Mouse (Mus musculus): ENCODE measurements around the gene Gm21964.

Gm21964 gene

GRCm38 (mm10) chr8:110100907-110101306 lies at the start of gene Gm21964:
Gm21964 (plus strand) TSS chr8:110101207.
- no peak for DNase-seq (ENCODE audit: low spot score in 2 of 2)

- DNase-seq (ENCODE audit: low spot score in 2 of 2): no peak
These were observed 49.8 kb upstream of the Gm21964 start for GRCm38 (mm10) chr8:110051208-110051607.

- DNase-seq (ENCODE audit: low spot score in 2 of 2): no peak
These were observed 42.8 kb upstream of the Gm21964 start for GRCm38 (mm10) chr8:110058207-110058606.

DNA sequence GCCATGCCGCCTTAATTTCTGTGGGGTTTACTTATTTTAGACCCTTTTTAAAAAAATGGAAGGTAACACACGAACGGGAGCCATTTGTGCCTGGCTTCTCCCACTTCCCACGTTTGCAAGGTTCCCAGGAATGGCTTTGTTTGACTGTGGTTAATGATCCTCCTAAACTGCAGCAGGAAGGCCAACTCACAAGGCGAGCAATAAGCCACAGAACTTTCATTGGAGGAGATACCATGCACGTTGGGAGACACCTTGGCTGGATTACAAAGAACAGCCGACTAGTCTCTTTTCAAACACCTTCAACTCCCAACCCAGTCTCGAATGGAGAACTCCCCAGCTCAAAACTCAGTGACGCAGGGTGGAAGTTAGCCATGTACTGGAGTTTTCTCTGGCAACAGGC lies 36.8 kb upstream of the Gm21964 start:
- DNase-seq (ENCODE audit: low spot score in 2 of 2): no peak

DNA sequence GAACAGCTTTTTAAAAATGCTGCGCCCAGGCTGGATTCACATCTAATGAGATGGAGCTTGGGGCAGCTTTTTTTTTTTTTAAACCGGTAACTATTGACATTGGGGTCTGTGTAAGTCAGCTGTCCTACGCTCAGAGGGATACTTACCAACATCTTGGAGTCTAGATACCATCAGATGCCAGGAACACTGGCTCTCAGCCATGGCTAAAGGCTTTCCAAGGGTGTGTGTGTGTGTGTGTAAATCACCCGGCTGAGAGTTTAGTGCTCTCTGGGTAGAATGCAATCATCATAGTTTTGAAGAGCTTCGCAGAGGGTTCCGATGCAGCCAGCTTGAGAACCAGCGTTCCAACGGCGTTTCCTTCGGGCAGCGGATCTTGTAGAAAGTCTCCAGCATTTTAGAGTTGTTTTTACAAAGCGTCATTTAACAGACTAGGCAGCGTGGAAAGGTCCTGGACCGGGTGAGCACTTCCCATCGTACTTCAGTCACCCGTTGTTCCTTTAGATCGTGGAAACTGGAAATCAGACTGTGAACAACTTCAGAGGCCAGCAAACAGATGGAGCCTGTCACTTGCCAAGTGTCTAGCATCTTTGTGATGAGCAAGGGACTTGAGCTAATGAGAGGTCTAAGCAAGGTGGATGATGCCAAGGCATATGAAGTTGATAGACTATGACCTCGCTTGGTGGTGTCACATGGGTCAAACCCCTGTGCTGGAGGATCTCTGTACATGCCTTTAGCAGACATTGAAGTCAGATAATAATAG lies 36.2 kb upstream of the Gm21964 start:
- no peak for DNase-seq (ENCODE audit: low spot score in 2 of 2)

DNA sequence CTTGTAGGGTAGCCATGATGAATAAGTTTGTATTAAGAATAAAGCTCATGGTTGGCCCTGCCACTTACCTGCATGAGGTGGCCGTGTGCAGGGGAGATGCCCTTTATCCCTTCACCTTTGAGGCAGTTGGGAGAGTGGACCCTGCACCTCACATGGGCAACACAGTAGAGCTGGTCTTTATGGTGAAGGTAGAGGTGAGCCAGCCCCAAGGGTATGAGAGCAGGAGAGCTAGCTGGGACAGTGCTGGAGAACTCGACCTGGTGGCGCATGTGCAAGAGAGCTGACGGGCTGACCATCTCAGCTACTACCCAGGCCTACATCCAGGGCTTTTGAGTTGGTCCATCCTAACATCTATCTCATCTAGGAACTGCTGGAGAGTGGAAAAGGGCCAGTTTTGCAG lies 35.3 kb upstream of the Gm21964 start:
- no peak for DNase-seq (ENCODE audit: low spot score in 2 of 2)

DNA sequence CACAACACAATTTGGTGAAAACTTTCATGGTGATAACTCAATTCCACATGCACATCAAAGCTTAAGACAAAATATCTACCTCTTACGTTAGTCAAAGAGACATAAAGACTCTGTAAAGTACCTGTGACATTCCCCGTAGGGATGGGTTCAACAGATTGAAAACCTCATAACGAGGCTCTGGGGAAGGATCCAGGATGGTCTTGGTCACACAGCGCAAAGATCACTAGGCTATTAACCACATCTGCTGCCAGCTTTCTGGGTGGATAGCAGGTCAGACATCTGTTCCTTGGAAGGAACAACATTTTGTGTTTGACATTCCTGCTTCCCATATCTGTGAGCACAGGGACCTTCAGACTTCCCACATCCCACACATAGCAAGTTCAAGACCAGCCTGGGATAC lies 31.3 kb upstream of the Gm21964 start:
- DNase-seq (ENCODE audit: low spot score in 2 of 2): no peak

DNA sequence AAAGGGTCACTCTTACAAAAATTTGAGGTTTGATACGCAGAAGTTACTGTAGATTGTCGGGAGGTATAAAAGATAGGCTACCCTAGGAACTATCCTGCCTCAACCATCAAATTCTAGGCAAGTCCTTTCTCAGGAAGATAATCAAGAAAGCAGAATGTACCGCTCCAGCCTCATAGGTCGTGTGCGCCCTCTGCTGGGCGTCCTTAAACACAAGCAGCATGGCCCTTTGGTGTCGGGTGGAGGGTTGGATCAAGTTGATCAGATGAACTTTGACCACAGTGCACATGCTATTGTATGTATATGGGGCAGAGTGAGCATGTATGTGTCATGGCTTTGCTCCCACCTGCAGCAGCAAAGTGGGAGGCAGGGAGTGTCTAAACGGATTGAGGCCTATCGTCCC lies 29.4 kb upstream of the Gm21964 start:
- peak in 1 of 2 experiments; percentile 41 for DNase-seq (ENCODE audit: low spot score in 2 of 2)

DNA sequence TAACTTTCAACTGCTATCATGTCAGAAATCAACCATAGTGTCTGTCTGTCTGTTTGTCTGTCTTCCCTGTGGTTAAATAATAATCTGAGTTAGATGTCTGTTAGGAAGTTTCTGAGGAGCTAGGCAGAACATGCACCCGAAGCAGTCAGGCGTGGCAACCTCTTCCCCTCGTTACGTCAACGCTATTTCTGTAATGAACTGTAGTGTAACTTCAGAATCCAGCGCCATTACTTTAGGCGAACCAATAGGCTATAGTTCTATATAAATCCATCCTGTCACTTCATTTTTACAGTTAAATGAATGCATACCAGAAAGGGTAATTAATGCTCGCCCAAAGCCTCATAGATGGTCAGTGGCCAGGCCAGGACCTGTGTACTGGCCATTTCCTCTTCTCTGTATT lies 26.5 kb upstream of the Gm21964 start:
- no peak for DNase-seq (ENCODE audit: low spot score in 2 of 2)

DNA sequence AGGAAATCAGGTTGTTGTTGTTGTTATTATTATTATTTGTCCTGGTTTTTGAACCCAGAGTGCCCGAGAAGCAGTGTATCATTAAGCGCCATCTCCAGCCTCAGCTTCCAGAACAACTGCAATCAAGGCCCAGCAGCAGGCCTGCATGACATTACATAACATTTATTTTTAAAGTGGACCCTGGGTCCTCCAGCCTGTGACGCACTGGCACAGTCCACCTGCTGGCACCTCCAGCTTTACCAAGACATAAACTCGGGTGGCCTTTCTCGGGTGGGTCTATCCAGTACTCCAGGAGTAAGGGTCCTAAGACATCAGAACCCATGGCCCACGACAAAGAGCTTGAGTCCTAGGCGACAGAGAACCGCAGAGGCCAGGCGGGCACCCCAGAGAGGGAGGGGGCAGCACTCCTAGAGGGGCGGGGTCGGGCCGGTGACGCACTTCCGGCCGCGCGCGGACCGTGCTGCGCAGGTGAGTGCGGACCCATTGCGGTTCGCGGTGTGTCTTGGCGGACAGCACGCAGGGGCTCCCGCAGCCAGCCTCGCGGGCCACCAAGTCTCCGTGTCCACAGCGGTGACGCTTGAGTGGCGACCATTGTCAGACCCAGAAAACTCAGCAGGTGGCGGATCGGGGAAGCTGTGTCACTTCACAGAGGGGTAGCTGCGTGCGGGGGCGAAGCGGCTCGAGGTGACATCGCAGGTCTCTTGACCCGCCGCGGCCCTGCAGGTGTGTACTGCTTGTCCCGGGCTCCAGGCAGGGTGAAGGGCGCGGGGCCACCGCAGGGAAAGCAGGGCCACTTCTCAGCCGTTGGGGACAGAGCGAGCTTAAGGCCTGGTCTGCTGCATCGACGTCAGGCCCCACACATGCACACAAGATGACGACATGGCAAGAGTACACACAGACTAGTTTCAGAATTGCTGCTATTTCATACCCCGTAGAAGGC lies 21.5 kb upstream of the Gm21964 start, which contains the start of gene Zfp612:
Zfp612 (plus strand) TSS at position 465 of the 940 bp plus-strand sequence.
- DNase-seq (ENCODE audit: low spot score in 2 of 2): peak; percentile 43 to 55

- DNase-seq (ENCODE audit: low spot score in 2 of 2): no peak
These were observed 18.4 kb upstream of the Gm21964 start for GRCm38 (mm10) chr8:110082416-110083105.

GRCm38 (mm10) chr8:110091869-110092268 lies 9.1 kb upstream of the Gm21964 start:
- no peak for DNase-seq (ENCODE audit: low spot score in 2 of 2)

DNA sequence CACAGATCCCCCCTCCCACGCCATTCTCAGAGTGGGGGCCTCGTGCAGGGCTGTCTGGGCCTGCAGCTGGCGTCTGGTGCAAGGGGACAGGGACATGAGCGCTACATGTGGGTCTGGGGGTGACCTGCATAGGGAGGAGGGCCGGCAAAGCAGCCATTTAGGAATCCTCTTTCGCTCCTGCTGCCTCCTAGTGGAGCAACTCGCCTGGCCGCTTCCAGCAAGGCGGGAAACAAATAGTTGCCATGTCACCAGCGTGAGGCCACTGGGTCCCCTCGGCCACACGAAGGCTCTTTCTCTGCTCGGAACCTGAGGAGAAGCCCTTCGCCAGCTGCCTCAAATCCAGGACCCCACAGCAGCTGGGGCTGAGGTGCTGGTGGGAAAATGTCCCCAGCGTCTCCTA lies 669 bp downstream of the Gm21964 start:
- DNase-seq (ENCODE audit: low spot score in 2 of 2): no peak

DNA sequence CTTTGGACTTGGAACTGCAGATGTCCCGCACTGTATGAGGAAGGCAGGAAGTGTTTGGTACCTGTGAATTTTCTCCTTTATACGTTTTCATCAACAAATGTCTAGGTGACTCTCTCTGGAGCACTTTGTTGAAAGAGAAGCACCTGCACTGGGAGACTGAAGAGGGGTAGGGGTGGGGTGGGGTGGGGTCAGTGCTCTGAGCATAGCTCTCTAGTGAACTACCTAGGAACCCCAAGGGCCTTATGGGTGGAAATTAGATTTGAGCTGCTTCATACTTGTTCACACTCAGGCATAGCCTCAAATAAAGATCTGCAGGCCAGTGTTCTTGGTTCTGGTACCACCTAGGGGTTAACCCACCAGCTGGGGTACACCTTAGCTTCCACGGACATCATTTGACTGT lies 1.6 kb downstream of the Gm21964 start, which contains the start of gene Gm17720:
Gm17720 (minus strand) TSS at position 101 of the 400 bp plus-strand sequence.
- DNase-seq (ENCODE audit: low spot score in 2 of 2): no peak

DNA sequence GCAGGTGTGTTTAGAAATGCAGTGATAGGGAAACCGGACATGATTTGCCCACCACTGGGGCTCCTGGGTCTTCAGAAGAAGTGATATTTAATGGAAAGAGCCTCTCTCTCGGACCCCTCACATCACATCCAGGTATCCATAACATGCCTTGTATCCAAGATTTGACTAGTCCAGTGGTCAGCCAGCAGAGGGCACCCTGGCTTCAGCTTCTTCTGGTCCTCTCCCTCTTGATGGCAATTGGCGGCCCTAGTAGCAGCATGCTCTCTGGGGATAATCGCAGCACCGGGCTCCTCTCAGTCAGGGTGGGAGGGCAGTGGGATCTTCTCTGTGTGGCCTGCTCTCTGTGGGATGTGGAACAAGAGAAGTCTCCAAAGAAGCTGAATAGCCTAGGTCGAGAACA lies 18.7 kb downstream of the Gm21964 start:
- no peak for DNase-seq (ENCODE audit: low spot score in 2 of 2)

DNA sequence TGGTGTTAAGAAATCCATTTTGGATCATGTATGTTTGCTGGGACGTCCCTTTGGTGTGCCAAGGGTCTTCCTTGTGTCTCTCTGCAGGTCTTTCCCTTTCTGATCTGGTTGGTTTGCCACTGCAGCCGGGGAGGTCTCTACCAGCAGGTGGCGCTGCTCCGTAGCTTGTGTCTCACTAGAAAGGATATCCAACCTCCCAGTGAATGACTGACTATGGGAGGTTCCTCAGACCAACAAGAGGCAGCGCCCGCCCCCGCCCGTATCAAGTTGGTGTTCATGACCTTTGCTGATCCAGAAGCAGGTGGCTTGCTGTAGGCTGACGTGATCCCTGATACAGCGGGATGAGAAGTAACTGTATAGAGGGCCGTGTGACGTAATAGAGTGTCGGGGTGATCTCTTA lies 29.5 kb downstream of the Gm21964 start:
- DNase-seq (ENCODE audit: low spot score in 2 of 2): peak; percentile 41 to 59

GRCm38 (mm10) chr8:110134236-110134635 lies 33.2 kb downstream of the Gm21964 start:
- DNase-seq (ENCODE audit: low spot score in 2 of 2): no peak

DNA sequence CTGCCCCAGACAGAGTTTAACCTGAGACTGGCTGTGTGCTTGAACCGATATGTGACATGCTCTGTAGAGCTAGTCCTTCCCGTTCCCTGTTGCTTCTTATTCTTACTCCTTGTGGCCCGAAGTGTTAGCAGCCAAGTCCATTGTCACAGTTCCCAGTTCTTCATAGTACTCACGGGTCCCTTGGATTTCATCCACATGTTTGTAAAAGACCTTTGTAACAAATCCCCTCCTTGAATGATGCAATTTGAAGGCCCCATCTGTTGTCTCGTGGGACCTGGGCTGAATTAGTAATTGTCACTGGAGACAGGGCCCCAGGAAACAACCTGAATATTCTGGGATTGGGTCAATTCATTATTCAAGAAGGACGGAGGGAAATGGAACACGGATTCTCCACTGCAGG lies 34.5 kb downstream of the Gm21964 start:
- DNase-seq (ENCODE audit: low spot score in 2 of 2): no peak

DNA sequence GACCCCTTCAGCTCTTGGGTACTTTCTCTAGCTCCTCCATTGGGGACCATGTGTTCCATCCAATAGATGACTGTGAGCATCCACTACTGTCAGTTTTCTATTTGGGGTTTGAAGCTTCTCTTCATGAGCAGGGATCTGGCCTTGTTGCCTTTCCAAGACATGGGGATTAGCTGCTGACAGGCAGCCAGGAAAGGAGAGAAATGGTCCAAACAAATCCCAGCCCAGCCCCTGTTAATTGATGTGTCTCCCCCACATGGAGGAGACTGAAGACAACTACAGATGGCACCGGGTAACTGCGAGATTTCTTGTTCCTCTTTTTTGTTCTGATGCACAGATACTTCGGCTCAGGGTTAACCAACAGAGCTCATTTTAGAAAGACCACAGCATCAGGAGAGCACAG lies 39.1 kb downstream of the Gm21964 start:
- DNase-seq (ENCODE audit: low spot score in 2 of 2): no peak

DNA sequence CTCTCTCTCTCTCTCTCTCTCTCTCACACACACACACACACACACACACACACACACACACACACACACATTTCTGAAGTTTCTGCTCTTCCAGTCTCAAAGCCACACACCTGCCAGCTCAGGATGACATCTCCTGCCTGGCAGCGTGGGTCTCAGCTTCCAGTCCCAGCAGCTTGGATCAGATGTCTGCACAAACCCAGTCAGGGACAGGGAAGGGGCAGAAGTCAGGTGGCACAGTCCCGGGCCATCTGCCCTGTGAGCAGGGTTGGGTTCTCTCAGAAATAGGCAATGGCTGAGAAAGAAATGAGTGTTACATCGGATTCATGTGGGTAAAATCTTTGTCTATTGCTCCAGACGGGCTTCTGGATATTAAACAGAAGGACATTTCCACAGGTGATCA lies 39.8 kb downstream of the Gm21964 start:
- DNase-seq (ENCODE audit: low spot score in 2 of 2): no peak

DNA sequence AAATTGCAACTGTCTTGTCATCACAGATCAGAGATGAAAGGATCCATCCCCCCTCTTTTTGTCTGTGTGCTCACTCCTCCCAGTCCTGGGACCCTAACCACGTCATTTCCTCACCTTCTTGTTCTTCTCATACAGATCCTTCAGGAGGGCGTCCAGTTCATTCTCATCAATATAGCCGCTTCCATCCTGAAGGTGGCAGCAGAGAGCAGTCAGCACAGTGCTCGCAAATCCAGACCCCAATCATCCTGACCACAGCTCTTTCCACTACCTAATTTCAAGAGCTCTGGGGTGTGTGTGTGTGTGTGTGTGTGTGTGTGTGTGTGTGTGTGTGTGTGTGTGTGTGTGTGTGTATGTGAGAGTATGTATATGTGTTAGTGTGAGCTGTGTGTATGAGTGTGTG lies 44.5 kb downstream of the Gm21964 start:
- peak in 1 of 2 experiments; percentile 26 for DNase-seq (ENCODE audit: low spot score in 2 of 2)

DNA sequence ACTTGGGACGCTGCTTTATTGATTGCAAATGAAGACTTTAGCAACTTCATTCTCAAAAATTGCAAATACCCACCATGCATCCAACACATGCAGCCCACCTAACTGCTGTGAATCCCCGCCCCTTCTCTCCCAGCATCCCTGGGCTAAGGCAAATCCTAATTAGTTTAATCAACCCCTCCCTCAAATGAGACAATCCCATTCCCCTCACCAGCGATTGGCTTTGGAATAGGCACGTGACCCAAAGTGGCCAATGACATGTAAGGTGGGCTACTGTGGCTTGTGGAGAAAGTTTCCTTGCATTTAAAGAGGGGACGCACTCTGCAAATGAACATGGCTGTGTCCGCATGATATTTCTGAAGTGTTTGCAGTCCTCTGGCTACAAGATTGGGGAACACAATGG lies 51.9 kb downstream of the Gm21964 start:
- DNase-seq (ENCODE audit: low spot score in 2 of 2): no peak

Measured in urinary bladder, adult 18-20 months (tissue).